Mouse (Mus musculus): ENCODE results near the gene Was.

GRCm38 (mm10) chrX:8084771-8085259, 5.5 kb downstream of the Was start:
- TF ChIP-seq CTCF (IDR thresholded peaks at IDR 0.05; ENCODE audit: low read depth, low read length) (no peak), POLR2A (IDR thresholded peaks at IDR 0.05; ENCODE audit: extremely low read depth, insufficient read depth, low read length) (no peak)
